Mouse (Mus musculus): Measurements from ENCODE around the gene Gm28048.

The Gm28048 gene

GRCm38 (mm10) chr11:22950131-22950530, 31.8 kb downstream of the Gm28048 start:
- no peak for DNase-seq (ENCODE audit: low spot score)

- no peak for DNase-seq (ENCODE audit: low spot score)
These were observed 32.8 kb downstream of the Gm28048 start for GRCm38 (mm10) chr11:22949101-22949500.

- no peak for DNase-seq (ENCODE audit: low spot score)
These were observed 42.9 kb downstream of the Gm28048 start for GRCm38 (mm10) chr11:22938983-22939382.

- no peak for DNase-seq (ENCODE audit: low spot score)
These were observed 44.1 kb downstream of the Gm28048 start for GRCm38 (mm10) chr11:22937716-22938316.

- peak; percentile 29 for DNase-seq (ENCODE audit: low spot score)
These were observed 45.3 kb downstream of the Gm28048 start for GRCm38 (mm10) chr11:22936446-22937125.

- no peak for DNase-seq (ENCODE audit: low spot score)
These were observed 49.7 kb downstream of the Gm28048 start for GRCm38 (mm10) chr11:22932167-22932566.

GRCm38 (mm10) chr11:22931320-22931905, 50.5 kb downstream of the Gm28048 start:
- DNase-seq (ENCODE audit: low spot score), result no peak

- DNase-seq (ENCODE audit: low spot score), result no peak
These were observed 51.8 kb downstream of the Gm28048 start for GRCm38 (mm10) chr11:22930129-22930528.

GRCm38 (mm10) chr11:22928586-22929169, 53.2 kb downstream of the Gm28048 start:
- DNase-seq (ENCODE audit: low spot score), result peak; percentile 8

GRCm38 (mm10) chr11:22923606-22924005, 58.3 kb downstream of the Gm28048 start:
- DNase-seq (ENCODE audit: low spot score), result no peak

- DNase-seq (ENCODE audit: low spot score), result no peak
These were observed 59.3 kb downstream of the Gm28048 start for GRCm38 (mm10) chr11:22922546-22922945.

GRCm38 (mm10) chr11:22919336-22919735, 62.6 kb downstream of the Gm28048 start:
- no peak for DNase-seq (ENCODE audit: low spot score)

GRCm38 (mm10) chr11:22917786-22918185, 64.1 kb downstream of the Gm28048 start:
- DNase-seq (ENCODE audit: low spot score), result no peak

- no peak for DNase-seq (ENCODE audit: low spot score)
These were observed 68.1 kb downstream of the Gm28048 start for GRCm38 (mm10) chr11:22913744-22914143.

GRCm38 (mm10) chr11:22911831-22912230, 70.1 kb downstream of the Gm28048 start:
- no peak for DNase-seq (ENCODE audit: low spot score)

- DNase-seq (ENCODE audit: low spot score), result no peak
These were observed 75.4 kb downstream of the Gm28048 start for GRCm38 (mm10) chr11:22906453-22906865.

- DNase-seq (ENCODE audit: low spot score), result no peak
These were observed 79.0 kb downstream of the Gm28048 start for GRCm38 (mm10) chr11:22902923-22903322.

GRCm38 (mm10) chr11:22900041-22900440, 81.8 kb downstream of the Gm28048 start:
- DNase-seq (ENCODE audit: low spot score), result no peak

- no peak for DNase-seq (ENCODE audit: low spot score)
These were observed 84.2 kb downstream of the Gm28048 start for GRCm38 (mm10) chr11:22897642-22898041.

- DNase-seq (ENCODE audit: low spot score), result no peak
These were observed 84.8 kb downstream of the Gm28048 start for GRCm38 (mm10) chr11:22897127-22897526.

- no peak for DNase-seq (ENCODE audit: low spot score)
These were observed 88.8 kb downstream of the Gm28048 start for GRCm38 (mm10) chr11:22893075-22893474.

GRCm38 (mm10) chr11:22892466-22892865, 89.4 kb downstream of the Gm28048 start:
- DNase-seq (ENCODE audit: low spot score), result no peak

- no peak for DNase-seq (ENCODE audit: low spot score)
These were observed 90.0 kb downstream of the Gm28048 start for GRCm38 (mm10) chr11:22891876-22892275.
